Mouse (Mus musculus) gonadal fat pad, adult 2 months (tissue): Measurements from ENCODE around the gene Scamp1. TPM values are rescaled to one million over a fixed set of nuclear protein-coding genes. Genes with fewer than 3 reads are reported as not detected.

Experiments
- DNase-seq: peaks from one replicate; pipeline ENCODE4 v3.0.0-alpha.2; 2012; ENCODE audit warnings: low read depth
- polyA plus RNA-seq: library from polyadenylated mRNA; depleted of rRNA; stranded (reverse); fragments of >200 nt; gene quantifications from 2 replicates; pipeline ENCODE4 v1.2.3, GENCODE M21; 2012

The Scamp1 gene
- polyA plus RNA-seq, 1 experiment, result 32.1 TPM

DNA sequence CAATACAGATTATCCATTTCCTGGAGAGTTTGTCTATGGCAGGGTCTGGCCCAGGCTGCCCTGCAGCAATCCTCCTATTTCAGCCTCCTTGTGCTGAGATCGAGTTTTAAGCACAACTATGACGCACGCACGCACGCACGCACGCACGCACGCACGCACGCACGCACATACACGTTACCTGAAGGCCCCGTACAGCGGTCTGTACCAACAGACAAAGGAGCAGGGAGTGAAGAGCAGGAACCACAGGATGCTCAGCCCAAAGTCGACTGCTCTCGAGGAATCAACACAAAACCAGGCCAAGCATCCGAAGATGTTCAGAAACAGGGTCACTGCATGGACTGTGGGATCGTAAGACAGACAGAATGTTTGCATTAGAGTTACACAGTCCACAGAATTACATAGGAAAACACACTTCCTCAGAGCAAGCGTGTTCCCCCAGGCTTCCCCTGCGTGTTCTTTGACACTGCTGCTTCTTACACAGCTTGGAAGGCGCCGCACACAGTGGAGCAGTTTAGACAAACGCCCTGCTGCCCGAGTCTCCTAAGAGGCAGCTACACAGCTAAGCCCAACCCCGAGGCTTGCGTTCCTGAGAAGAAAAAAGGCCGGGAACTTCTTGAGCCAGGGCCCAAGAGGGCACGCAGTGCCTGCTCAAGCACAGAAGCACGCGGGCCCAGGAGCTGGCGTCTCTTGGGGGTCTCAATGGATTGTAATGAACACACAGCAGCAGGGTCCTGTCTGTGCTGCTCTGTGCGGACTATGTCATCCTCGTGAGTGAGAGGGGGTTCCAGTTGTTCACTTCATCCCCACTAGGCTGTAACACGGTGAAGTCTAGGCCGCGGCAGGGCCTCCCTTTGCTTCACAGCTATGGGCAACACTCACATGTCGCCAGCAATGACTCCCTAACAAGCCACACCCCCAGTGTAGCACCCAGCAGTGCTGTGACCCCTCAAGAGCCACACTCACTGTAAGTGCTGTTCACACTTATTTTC is 60.6 kb downstream of the Scamp1 start:
- DNase-seq, result no peak

DNA sequence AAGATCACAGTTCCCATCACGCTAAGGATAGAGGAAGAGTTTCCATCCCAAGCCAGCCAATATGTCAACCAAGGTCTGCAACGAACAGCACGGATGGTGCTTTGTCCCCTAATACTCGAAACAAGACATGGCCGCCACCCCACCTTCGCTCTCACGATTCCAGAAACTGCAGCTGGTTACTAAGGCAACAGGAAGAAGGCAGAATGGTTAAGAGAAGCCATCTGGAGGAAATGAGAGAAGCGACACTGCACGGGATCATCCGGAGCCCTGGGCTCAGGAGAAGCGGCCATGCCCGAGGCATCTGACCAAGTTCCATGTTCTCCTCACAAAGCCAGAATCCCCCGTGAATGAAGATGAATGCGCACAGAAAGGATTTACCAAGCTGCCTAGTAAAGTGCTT is 62.0 kb downstream of the Scamp1 start:
- DNase-seq, result no peak

DNA sequence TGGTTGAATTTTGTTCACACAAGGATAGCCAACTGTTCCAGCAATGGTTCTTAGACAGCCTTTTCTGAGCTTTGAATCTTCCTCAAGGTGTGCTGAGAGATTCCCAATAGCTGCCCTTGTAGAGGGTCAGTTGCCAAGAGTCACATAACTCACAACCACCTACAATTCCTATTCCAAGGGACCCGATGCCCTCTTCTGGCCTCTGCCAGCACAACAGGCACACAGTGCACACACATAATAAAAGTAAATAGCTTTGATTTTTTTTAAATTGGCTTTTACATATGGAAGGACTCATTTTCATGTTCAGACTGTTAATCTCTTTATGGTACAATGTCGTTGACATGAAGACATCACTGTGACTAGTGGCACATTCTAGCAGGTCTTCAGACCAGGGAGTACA is 72.9 kb downstream of the Scamp1 start:
- no peak for DNase-seq

DNA sequence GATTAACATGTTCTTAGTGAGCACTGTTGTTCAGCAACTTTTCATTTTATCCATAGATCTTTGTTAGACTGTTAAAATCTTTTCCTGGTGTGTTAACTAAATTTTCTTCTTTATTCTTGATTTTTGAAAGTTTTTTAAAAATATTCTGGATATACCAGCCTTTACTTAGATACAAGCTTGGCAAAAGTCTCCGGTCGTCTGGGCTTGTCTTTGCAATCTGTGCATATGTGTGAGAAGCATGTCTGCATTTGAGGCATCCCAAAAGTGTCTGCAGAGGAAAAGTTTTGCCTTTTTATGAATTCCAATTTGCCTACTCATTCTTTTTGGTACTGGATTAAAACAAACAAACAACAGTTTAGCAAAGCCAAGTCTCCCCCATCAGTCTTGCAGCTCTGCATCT is 73.5 kb downstream of the Scamp1 start:
- no peak for DNase-seq

DNA sequence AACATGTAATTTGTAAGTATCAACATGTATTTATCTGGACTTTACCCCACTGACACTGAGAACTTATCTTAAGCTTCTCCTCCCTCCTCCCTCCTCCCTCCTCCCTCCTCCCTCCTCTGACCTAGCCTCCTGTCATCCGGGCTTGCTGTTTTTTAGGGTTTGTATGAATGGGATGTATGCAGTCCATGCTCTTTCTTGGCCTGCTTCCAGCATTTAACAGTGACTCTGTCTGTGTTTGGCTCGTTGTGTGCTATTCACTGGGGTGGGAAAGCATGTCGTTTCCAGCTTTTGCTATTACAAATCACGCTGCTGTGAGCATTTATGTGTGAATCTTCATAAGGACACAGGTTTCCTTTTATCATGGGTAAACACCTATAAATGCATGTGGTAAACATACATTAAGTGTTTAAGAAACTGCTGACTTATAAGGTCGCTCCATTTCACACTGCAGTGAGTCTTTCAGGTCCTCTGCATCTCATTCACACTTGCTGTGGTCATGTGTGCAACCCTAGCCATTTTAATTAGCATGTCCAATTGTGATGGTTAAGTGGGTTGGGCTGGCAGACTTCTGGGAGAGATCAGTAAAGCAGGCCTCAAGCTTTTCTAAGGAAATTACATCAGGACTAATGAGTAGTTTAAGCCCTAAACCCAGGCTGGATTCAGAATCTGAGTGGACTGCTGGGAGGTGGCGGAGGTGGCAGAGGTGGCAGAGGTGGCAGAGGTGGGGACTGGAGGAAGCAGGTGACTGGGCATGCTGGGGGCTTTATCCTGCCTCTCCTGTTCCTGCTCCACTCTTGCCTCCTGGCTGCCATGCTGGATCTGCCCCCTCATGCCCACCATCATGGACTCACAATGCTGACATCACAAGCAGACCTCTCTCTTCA is 74.2 kb downstream of the Scamp1 start:
- no peak for DNase-seq

DNA sequence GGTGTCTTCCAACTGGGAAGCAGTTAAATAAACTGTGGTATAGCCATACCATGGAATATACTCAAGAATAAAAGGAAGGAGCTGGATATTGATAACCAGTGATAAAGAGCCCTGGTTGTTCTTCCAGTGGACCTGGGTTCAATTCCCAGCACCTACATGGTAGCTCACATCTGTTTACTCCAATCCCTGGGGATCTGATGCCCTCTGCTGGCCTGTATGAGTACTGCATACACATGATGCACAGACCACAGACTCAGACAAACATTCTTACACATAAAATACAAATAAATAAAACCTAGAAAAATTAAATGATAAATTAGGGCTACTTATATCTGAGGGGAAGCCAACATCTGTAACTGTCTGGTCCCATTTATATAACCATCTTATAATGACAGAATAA is 76.8 kb downstream of the Scamp1 start:
- DNase-seq, result no peak

DNA sequence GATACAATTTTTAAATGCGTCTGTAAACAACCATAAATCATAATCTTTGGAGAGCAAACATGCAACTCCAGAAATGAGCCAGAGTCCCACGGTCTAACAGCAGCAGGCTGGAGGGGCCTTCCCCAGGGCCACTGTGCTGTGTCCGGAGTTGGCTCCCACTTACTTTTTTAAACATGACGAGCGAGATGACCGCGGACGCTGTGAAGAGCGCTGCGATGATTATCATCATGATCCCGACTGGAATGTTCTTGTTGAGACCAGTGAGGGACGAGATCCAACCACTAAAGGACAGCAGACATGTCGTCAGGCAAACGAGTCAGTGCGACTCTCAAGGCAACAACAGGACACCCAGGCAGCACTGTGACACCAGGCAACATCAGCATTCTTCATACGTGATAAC is 77.7 kb downstream of the Scamp1 start:
- no peak for DNase-seq

DNA sequence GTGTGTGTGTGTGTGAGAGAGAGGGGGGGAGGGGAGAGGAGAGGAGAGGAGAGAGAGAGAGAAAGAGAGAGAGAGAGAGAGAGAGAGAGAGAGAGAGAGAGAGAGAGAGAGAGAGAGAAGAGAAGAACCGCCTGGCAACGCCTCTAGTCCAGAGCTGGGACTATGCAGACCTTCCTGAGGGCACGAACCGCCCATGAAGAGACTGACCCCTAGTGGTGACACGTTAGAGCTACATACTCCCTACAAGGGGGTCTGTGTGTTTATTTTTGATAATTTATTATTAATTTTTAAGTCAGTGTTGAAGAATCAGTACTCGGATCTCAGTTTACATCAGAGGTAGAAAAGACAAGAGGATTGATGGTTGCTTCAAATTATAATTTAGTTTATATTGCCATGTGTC is 80.4 kb downstream of the Scamp1 start:
- DNase-seq, result no peak

DNA sequence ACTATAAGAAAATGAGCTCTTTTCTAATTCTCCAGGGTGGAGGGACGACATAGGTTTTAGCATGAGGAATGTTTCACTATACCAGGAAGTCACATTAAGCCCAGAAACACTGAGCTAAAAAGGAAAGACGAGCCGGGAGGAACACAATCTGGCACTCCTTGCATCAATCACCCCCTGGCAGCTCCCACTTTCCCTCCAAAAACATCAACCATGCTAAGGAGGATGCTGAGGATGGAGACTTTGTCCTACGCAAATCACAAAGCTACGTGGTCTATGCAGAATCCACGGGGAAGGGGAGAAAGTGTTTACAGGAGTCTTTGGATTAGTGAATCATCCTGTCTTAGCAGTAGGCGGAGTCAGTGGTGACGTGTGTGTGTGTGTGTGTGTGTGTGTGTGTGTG is 85.8 kb downstream of the Scamp1 start:
- no peak for DNase-seq

DNA sequence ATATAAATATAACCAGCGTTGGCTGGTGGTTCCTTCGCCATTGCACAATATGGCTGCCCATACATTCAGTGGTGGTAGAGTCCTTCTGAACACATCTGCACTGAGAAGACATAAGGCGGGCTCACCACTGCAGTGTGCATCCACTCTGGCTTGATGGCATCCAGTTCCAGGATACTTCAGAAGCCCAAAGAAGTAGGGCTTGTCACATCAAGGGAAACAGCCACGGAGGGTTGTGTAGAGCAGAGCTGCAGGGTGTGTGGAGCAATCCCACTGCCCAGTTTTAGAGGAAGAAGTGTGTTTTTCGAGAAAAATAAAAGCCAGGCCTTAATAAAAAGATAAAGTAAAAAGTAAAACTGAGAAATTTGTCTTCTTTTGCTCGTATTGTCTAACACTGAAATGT is 87.0 kb downstream of the Scamp1 start:
- no peak for DNase-seq

DNA sequence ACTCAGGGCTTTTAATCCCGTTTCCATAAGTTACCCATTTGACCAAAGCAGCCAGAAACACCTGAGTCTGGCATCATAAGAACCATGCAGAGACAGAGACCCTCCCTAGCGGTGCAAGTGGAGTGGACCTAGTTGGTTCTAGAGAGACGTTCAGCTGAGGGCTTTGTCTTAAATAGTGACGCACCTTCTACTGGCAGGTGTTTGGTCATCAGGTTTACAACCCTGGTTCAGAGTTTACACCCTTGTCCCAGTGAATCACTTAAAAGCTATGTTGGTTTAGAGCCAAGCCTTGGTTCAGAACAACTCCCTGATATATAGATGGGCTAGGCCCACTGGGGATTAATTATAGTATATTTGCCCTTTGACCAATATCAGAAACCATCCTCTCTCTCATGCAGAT is 92.4 kb downstream of the Scamp1 start:
- DNase-seq, result no peak

DNA sequence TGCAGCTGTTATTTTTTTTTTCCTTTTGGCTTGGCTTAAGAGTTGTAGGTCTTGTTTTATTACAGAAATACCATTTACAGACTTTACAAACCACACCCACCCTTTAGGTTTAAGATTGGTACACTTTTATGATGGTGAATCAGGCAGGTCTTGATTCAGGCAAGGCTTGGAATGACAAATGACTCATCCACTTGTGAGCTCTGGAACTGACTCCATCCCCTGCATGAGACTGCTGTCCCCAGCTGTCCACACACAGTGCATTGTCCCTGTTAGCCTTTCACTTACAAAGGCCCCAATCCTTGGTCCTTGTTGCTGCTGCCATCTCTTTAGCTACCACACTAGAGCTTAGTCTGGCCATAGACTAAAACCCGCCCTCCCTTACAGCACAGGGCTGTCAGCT is 95.3 kb downstream of the Scamp1 start:
- no peak for DNase-seq

DNA sequence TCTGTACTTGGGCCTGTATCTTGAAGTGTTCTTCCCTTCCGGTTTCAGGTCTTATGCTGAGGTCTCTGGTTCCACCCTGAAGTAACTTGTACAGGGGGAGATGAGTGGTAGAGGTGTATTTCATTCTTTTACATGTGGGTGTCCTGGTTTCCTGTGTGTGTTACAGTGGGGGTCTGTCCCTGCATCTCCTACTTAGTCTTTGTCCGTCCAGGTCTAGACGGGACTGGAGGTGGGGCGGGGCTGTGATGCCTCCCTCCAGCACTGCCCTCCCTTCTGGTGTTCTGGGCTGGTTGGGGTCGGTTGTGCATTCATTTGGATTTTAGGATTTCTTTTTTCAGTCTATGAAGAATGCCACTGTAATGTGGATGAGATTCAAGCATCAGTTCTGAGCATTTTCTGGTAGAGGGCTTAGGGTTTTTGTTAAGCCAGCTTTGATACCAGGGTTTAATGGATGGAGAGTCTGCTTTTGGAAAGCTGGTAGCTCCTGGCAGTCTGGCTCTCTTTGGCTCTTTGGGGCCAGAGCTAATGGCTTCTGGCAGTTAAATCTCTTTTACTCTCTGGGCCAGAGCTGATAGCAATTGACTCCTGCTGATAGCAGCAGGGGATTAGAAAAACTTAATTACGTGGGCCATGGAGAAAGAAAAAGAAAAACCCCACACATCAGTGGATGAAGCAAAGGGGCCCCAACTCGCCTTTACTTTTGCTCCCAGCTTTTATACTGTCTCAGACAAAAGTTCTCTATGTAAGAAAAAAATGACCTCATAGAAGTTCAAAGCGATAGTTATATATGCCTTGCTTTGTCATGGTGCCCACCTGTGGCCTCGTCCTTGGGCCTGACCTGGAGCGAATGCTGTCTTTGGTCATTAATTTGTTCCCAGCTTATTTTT is 97.2 kb downstream of the Scamp1 start:
- DNase-seq, result no peak

DNA sequence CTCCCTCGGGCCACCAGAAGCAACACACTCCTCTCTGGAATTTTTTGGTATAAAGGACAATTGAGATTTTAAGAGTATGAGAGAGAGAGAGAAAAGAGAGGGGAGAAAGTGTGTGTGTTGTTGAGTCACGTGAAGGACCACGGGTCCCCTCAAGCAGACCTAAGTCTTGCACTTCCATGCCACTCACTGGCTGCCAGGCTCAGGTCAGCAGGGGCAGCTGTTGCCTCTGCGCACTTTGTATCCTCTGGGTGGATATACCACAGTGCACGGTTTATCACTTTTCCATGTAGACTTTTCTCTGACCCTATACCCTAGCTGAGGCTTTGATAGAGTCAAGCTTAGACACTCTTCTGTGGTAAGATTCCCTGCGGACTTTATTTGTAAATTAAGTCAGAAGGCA is 100.0 kb downstream of the Scamp1 start:
- no peak for DNase-seq

DNA sequence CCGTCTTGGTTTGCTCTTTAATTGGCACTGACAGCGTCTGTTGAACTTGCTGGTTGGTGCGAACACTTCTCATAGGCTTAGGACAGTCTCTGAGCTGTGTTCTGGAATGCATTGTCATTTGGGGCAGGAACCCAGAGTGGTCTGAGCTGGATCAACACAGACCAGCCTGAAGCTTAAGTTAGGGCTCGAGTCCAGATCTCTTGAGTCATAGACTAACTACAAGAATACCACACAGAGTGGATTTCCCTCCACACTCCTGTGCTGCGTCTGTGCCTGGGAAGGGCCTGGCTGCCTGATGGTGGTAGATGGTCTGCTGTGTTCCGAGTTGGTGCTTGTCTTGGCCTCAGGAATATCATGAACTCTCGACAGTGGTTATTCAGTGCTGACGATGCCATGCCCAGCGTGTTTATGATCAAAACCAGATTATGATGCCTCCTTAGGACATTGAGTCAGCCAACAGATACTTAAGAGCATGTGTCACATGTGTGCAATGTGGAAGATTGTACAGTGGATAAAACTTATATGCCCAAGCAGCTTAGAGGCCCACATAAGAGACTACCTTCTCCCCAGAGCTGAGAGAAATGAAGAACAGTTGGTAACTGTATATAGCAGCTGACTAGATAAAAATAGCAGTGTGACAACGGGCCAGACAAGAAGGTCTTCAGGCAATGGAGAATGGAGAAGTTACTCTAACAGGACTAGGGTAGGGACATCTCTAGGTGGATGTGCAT is 100.8 kb downstream of the Scamp1 start:
- DNase-seq, result no peak

DNA sequence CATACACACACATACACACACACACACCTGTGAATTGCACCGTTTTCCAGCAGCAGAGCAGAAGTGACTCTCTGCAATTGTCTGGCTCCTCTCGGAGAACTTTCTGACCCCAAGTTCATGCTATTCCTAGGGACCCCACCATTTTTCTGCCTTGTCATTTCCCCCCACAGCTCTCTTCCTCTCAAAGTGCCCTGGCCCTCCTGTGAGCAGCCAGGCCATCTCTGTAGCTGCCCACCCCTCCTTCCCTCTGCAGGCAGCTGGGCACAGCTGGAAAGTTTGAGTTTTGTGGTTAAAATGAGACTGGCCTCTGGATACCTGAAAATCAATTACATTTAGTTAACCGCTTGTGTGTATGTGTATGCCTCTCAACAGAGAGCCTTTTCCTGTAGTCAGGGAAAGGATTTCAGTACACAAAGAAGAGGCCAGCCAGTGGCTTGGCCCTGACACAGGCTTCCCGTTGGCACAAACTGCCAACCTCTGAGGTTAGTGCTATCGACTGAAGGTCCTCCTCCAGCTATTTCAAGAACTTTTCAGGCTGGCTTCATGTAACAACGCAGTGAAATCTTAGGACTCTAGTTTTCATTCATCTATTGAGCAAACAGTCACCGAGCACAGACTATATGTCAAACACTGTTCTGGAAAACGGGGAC is 102.2 kb downstream of the Scamp1 start:
- no peak for DNase-seq

DNA sequence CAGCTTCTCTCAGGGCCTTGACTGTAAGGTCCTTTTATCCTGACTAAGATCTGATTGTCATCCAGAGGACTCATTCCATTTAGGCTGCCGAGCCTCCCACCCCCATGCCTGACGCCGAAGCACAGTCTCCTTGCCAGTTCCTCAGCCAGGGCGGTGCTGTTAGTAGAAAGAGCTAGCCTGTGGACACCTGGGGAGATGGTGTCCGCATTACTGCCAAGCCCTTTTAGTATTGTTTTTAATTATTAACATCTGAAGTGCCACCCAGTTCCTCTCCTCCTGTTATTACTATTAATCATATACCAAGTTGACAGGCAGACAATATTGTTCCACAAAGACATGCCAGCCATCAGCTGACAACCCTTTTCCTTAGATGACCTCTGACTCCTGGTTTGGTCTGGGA is 103.6 kb downstream of the Scamp1 start:
- DNase-seq, result no peak

DNA sequence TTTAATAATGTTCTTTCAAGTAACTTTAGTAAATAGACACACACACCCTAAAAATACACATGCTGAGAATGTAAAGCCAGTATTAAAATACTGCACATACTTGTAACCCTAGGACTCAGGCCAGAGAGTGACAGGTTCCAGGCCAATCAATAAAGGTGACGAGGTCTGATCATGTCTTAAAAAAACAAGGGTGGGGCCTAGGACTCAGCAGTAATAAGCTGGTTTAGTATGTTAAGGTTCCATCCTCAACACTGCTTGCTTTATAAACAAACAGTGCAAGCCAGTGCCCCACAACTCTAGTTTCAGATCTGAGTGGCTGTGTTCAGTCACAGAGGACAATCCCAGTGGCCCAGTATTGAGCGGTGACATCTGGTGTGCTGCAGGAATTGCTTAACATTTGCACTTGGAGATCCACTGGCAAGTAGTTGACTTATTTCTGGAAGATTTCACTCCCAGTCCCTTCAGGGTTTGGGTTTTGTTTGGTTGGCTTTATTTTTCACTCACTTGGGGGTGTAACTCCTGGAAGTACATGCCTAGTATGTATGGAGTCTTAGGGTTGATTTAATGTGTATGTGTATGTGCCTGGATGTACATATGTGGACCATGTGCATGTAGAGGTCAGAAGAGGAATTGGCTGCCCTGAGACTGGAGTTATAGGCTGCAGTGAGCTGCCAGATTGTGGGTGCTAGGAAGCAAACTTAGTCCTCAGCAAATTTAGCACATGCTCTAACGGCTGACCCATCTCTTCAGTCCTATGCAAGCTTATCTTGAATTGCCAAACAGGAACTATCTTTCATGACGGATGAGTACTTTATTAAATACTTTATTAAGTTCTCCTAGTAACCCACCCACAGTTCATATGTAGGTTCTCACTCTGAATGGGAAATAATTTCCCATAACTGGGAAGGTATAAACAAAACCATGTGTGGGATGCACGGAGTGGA is 104.9 kb downstream of the Scamp1 start:
- no peak for DNase-seq

DNA sequence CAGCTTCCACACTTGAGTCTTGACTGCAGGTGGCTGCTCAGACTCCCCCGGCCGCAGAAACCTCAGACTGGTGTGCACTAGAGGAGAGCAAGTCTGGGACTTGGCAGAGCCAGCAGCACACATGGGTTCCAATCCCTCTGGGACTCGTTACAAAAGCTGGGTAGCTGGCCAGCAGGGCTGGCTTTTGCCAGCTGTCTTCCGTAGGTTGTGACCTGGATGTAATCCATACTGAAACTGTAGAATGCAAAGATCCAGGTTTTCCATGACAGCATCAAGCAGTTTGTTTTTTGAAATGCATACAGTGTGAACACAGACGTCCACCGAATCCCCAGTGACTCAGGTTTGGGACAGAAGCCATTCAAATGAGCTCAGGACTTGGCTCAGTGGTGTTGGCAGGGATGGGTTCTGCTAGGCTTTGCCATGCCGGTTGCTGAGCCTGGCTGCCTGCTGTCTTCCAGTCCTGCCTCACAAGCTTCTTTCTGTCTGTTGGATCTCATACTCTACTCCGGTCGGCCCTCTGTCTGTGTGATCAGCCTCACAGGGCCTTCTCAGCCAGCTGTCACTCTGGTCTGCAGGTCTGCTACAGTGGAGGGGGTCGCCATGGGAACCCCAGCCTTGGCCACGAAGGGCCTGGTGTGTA is 107.1 kb downstream of the Scamp1 start:
- DNase-seq, result peak; percentile 30
